Mouse (Mus musculus) CH12.LX (cell line): ENCODE results near the gene Tmem42. TPM values are rescaled to one million over a fixed set of nuclear protein-coding genes. Genes with fewer than 3 reads are reported as not detected.

ENCODE experiments used
- RCOR1 ChIP-seq: conservative IDR thresholded peaks from 2 replicates; pipeline ENCODE4 v1.6.1; 2012; ENCODE audit warnings: low read depth, mild to moderate bottlenecking, inconsistent platforms, low read length, improper control_type of control experiment
- SIN3A ChIP-seq: IDR thresholded peaks from 2 replicates; pipeline ENCODE4 v1.6.1; 2012; ENCODE audit warnings: low read length, improper control_type of control experiment, inconsistent platforms
- polyA plus RNA-seq: library from polyadenylated mRNA; unstranded; fragments of >175 nt; gene quantifications from 2 replicates; pipeline ENCODE4 v1.2.1, GENCODE M21; 2012; ENCODE audit warnings: low read depth; ENCODE audit not compliant: insufficient read length
- total RNA-seq, 2 experiments: library from RNA; depleted of rRNA; stranded (reverse); fragments of 300-350 nt in 1 of 2; fragments of >200 nt in 1 of 2; gene quantifications; 2 replicates each; pipeline ENCODE4 v1.2.3; 2012 to 2014

Gene Tmem42
- total and polyA plus RNA-seq, 3 experiments = 5.3 to 6.8 (median 5.5) TPM

DNA sequence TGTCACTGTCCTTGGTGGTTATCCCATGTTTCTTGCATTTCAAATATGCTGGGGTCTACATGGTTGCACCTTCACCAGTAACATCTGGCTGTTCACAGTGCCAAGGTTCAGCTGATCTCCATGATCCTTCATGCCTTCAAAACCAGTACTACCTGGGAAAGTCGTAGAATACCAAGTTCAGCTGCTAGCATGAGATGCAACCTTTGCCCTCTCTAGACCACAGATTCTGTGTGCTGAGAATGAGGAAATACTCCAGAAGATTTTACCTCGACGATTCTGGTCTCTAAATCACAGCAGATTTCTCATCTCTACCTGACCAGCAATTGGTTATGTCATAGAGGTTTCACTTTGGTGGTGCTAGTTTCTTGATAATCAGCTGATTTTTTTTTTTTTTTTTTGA, 39.0 kb downstream of the Tmem42 start (continued):
- TF ChIP-seq RCOR1 = no peak
- no peak for TF ChIP-seq SIN3A

Other genes starting within 250 kb of the Tmem42 start
- gene Tcaim, start 215.8 kb upstream of the Tmem42 start, total RNA-seq (2012; rRNA removed) = 4.5 and 5.3 TPM in 2 replicates
- 10.1 and 12.3 TPM in 2 replicates for gene Tcaim, start 215.8 kb upstream of the Tmem42 start, total RNA-seq (2014; rRNA removed)
- 4.4 and 5.2 TPM in 2 replicates for gene Tcaim, start 215.8 kb upstream of the Tmem42 start, polyA plus RNA-seq
- 0.13 TPM in 1 of 2 replicates, not detected in the other for gene Gm35549, start 177.3 kb upstream of the Tmem42 start, total RNA-seq (2012; rRNA removed)
- not detected in 2 replicates for gene Gm35549, start 177.3 kb upstream of the Tmem42 start, total RNA-seq (2014; rRNA removed)
- 0.41 TPM in 1 of 2 replicates, not detected in the other for gene Gm35549, start 177.3 kb upstream of the Tmem42 start, polyA plus RNA-seq
- 53.8 and 56.3 TPM in 2 replicates for gene Zfp445, start 155.3 kb upstream of the Tmem42 start, total RNA-seq (2012; rRNA removed)
- 43.7 and 49.6 TPM in 2 replicates for gene Zfp445, start 155.3 kb upstream of the Tmem42 start, total RNA-seq (2014; rRNA removed)
- gene Zfp445, start 155.3 kb upstream of the Tmem42 start, polyA plus RNA-seq = 46.0 and 55.5 TPM in 2 replicates
- 4.2 and 6.4 TPM in 2 replicates for gene Zkscan7, start 135.6 kb upstream of the Tmem42 start, total RNA-seq (2012; rRNA removed)
- gene Zkscan7, start 135.6 kb upstream of the Tmem42 start, total RNA-seq (2014; rRNA removed) = 6.6 and 7.5 TPM in 2 replicates
- 2.1 and 3.5 TPM in 2 replicates for gene Zkscan7, start 135.6 kb upstream of the Tmem42 start, polyA plus RNA-seq
- gene Zfp105, start 98.3 kb upstream of the Tmem42 start, total RNA-seq (2012; rRNA removed) = not detected in 2 replicates
- gene Zfp105, start 98.3 kb upstream of the Tmem42 start, total RNA-seq (2014; rRNA removed) = not detected in 2 replicates
- gene Zfp105, start 98.3 kb upstream of the Tmem42 start, polyA plus RNA-seq = not detected in 2 replicates
- 5.6 TPM in 2 replicates for gene 1110059G10Rik, start 70.3 kb upstream of the Tmem42 start, total RNA-seq (2012; rRNA removed)
- gene 1110059G10Rik, start 70.3 kb upstream of the Tmem42 start, total RNA-seq (2014; rRNA removed) = 25.7 and 32.3 TPM in 2 replicates
- 24.5 and 25.2 TPM in 2 replicates for gene 1110059G10Rik, start 70.3 kb upstream of the Tmem42 start, polyA plus RNA-seq
- gene Kif15, start 70.3 kb upstream of the Tmem42 start, total RNA-seq (2012; rRNA removed) = 51.5 and 51.7 TPM in 2 replicates
- 85.4 and 101 TPM in 2 replicates for gene Kif15, start 70.3 kb upstream of the Tmem42 start, total RNA-seq (2014; rRNA removed)
- 63.5 and 66.6 TPM in 2 replicates for gene Kif15, start 70.3 kb upstream of the Tmem42 start, polyA plus RNA-seq
- gene Tgm4, start 13.4 kb downstream of the Tmem42 start, total RNA-seq (2012; rRNA removed) = 0.50 and 0.51 TPM in 2 replicates
- not detected in 2 replicates for gene Tgm4, start 13.4 kb downstream of the Tmem42 start, total RNA-seq (2014; rRNA removed)
- 0.24 and 0.26 TPM in 2 replicates for gene Tgm4, start 13.4 kb downstream of the Tmem42 start, polyA plus RNA-seq
- 37.2 and 45.1 TPM in 2 replicates for gene Zdhhc3, start 91.9 kb downstream of the Tmem42 start, total RNA-seq (2012; rRNA removed)
- 61.2 and 62.6 TPM in 2 replicates for gene Zdhhc3, start 91.9 kb downstream of the Tmem42 start, total RNA-seq (2014; rRNA removed)
- gene Zdhhc3, start 91.9 kb downstream of the Tmem42 start, polyA plus RNA-seq = 61.4 and 74.4 TPM in 2 replicates
- gene Exosc7, start 91.9 kb downstream of the Tmem42 start, total RNA-seq (2012; rRNA removed) = 135 and 154 TPM in 2 replicates
- gene Exosc7, start 91.9 kb downstream of the Tmem42 start, total RNA-seq (2014; rRNA removed) = 139 and 144 TPM in 2 replicates
- 143 and 184 TPM in 2 replicates for gene Exosc7, start 91.9 kb downstream of the Tmem42 start, polyA plus RNA-seq
- 0.13 TPM in 1 of 2 replicates, not detected in the other for gene Clec3b, start 129.6 kb downstream of the Tmem42 start, total RNA-seq (2012; rRNA removed)
- gene Clec3b, start 129.6 kb downstream of the Tmem42 start, total RNA-seq (2014; rRNA removed) = not detected in 2 replicates
- 0.31 and 0.33 TPM in 2 replicates for gene Clec3b, start 129.6 kb downstream of the Tmem42 start, polyA plus RNA-seq
- gene Cdcp1, start 194.7 kb downstream of the Tmem42 start, total RNA-seq (2012; rRNA removed) = 3.1 and 3.4 TPM in 2 replicates
- gene Cdcp1, start 194.7 kb downstream of the Tmem42 start, total RNA-seq (2014; rRNA removed) = 3.6 and 4.3 TPM in 2 replicates
- 5.0 and 5.9 TPM in 2 replicates for gene Cdcp1, start 194.7 kb downstream of the Tmem42 start, polyA plus RNA-seq
- gene Tmem158, start 239.4 kb downstream of the Tmem42 start, total RNA-seq (2012; rRNA removed) = 6.6 and 7.3 TPM in 2 replicates
- gene Tmem158, start 239.4 kb downstream of the Tmem42 start, total RNA-seq (2014; rRNA removed) = 1.8 and 2.4 TPM in 2 replicates
- 2.1 and 2.9 TPM in 2 replicates for gene Tmem158, start 239.4 kb downstream of the Tmem42 start, polyA plus RNA-seq